25 mouse cellular contexts compared by ENCODE assay signal in the genomic region with DNA sequence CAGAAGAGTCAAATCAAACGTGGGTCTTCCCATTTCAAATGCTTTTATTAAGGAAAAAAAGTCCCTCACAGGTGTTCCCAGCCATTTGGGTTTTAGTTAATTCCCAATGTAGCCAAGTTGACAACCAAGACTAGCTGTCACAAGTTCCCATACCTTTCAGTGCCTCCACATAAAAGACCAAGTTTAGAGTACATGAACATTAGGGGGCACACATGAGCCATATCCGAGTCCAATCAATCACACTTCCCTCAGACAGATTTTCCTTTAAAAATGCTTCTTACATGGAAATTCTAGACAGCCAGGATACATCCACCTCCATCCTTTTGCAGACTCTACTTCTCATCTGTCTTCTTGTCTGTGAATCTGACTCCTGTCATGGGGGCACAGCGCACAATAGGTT.
DNase-seq lines count a peak whose midpoint lies in the region; ATAC-seq and TF ChIP-seq lines count a peak whose summit lies in the region.
"Had no signal": no experiment of that assay in that cellular context is flagged by ENCODE, and none has a peak within 500 bp of the region (broad histone marks: within the 10 kb centered on the region; RNA-seq: fewer than 3 reads in every experiment).

No protein-coding gene starts in this region.

- H3K27ac ChIP-seq in hindbrain, postnatal 0 days, result no peak overlapping the region
- no peak overlapping the region for H3K27ac ChIP-seq in hindbrain, embryonic 16.5 days (ENCODE audit: low read depth, low read length)
- no peak overlapping the region for H3K27ac ChIP-seq in stomach, postnatal 0 days (replicated peaks)
- H3K27ac ChIP-seq: embryonic facial prominence, embryonic 10.5 days; heart, embryonic 13.5 days; liver, embryonic 13.5 days; lung, embryonic 15.5 days; macrophage; midbrain, embryonic 12.5 days; stomach, embryonic 15.5 days had no signal

- H3K36me3 ChIP-seq in hindbrain, postnatal 0 days (ENCODE audit: insufficient read depth, low read length), result no peaks in the 10 kb centered on the region
- H3K36me3 ChIP-seq in hindbrain, embryonic 16.5 days (ENCODE audit: control insufficient read depth, insufficient read depth, low read length), result no peaks in the 10 kb centered on the region
- H3K36me3 ChIP-seq in megakaryocyte, embryonic 14.5 days (replicated peaks; ENCODE audit: low read length), result no peaks in the 10 kb centered on the region
- H3K36me3 ChIP-seq in stomach, postnatal 0 days (ENCODE audit: control insufficient read depth, insufficient read depth, low read length), result no peaks in the 10 kb centered on the region
- H3K36me3 ChIP-seq: embryonic facial prominence, embryonic 10.5 days; G1E; heart, embryonic 13.5 days; liver, embryonic 13.5 days; lung, embryonic 15.5 days; midbrain, embryonic 12.5 days; stomach, embryonic 15.5 days had no signal

- no peaks in the 10 kb centered on the region for H3K4me1 ChIP-seq in hindbrain, postnatal 0 days (ENCODE audit: insufficient read depth, low read length)
- peaks cover 3% of the 10 kb centered on the region for H3K4me1 ChIP-seq in hindbrain, embryonic 16.5 days (ENCODE audit: control insufficient read depth, insufficient read depth, low read depth, low read length)
- H3K4me1 ChIP-seq in megakaryocyte, embryonic 14.5 days, result peaks cover 4% of the 10 kb centered on the region; the same call in 1 of the 2 replicates
- H3K4me1 ChIP-seq in stomach, postnatal 0 days (replicated peaks; ENCODE audit: control insufficient read depth, insufficient read depth), result no peaks in the 10 kb centered on the region
- H3K4me1 ChIP-seq: stomach, embryonic 15.5 days had no signal

- H3K27me3 ChIP-seq in hindbrain, postnatal 0 days (ENCODE audit: insufficient read depth, low read length), result no peaks in the 10 kb centered on the region
- H3K27me3 ChIP-seq in hindbrain, embryonic 16.5 days (replicated peaks; ENCODE audit: control insufficient read depth, insufficient read depth, low read length), result no peaks in the 10 kb centered on the region
- H3K27me3 ChIP-seq in megakaryocyte, embryonic 14.5 days (replicated peaks), result peaks cover 3% of the 10 kb centered on the region
- H3K27me3 ChIP-seq in stomach, postnatal 0 days (ENCODE audit: control insufficient read depth, insufficient read depth, low read length), result no peaks in the 10 kb centered on the region
- H3K27me3 ChIP-seq: liver, embryonic 13.5 days; lung, embryonic 15.5 days; stomach, embryonic 15.5 days had no signal

- no peaks in the 10 kb centered on the region for H3K9me3 ChIP-seq in hindbrain, postnatal 0 days (ENCODE audit: low read length)
- H3K9me3 ChIP-seq in hindbrain, embryonic 16.5 days (ENCODE audit: control insufficient read depth, low read length), result no peaks in the 10 kb centered on the region
- H3K9me3 ChIP-seq in megakaryocyte, embryonic 14.5 days, result no peaks in the 10 kb centered on the region
- H3K9me3 ChIP-seq in stomach, postnatal 0 days (ENCODE audit: control insufficient read depth, low read length), result no peaks in the 10 kb centered on the region
- H3K9me3 ChIP-seq: embryonic facial prominence, embryonic 10.5 days; heart, embryonic 13.5 days; liver, embryonic 13.5 days; lung, embryonic 15.5 days; midbrain, embryonic 12.5 days; stomach, embryonic 15.5 days had no signal

- TF ChIP-seq EP300 in stomach, postnatal 0 days (optimal IDR thresholded peaks at IDR 0.05), result no peak

- H3K4me3 ChIP-seq in hindbrain, postnatal 0 days (ENCODE audit: low read length), result no peak overlapping the region
- no peak overlapping the region for H3K4me3 ChIP-seq in hindbrain, embryonic 16.5 days (ENCODE audit: low read length)
- peak overlapping the region; percentile 24 for H3K4me3 ChIP-seq in megakaryocyte, embryonic 14.5 days (replicated peaks)
- no peak overlapping the region for H3K4me3 ChIP-seq in stomach, postnatal 0 days (ENCODE audit: low read depth, low read length)
- H3K4me3 ChIP-seq: embryonic facial prominence, embryonic 10.5 days; heart, embryonic 13.5 days; liver, embryonic 13.5 days; midbrain, embryonic 12.5 days; stomach, embryonic 15.5 days had no signal

- no peak for DNase-seq in hindbrain, postnatal 0 days (ENCODE audit: low spot score)
- peak; percentile 11 for DNase-seq in ES-CJ7 (ENCODE audit: low read depth, low spot score)
- no peak for DNase-seq in stomach, postnatal 0 days (ENCODE audit: low spot score)
- no peak for DNase-seq in spleen, adult 18-20 months
- DNase-seq: adrenal gland, postnatal 14 days; cerebellum, adult 8-10 months; gastrocnemius, postnatal 14 days; heart, adult 18-20 months; heart, postnatal 14 days; kidney, adult 9 months; kidney, postnatal 14 days; liver, embryonic 13.5 days; right cerebral cortex, postnatal 25 days; thymus, adult 18-20 months; thymus, postnatal 36 days had no signal

- no peak overlapping the region for H3K9ac ChIP-seq in hindbrain, postnatal 0 days (replicated peaks; ENCODE audit: low read length)
- no peak overlapping the region for H3K9ac ChIP-seq in hindbrain, embryonic 16.5 days (ENCODE audit: low read depth, low read length)
- H3K9ac ChIP-seq in stomach, postnatal 0 days (ENCODE audit: low read length), result no peak overlapping the region
- H3K9ac ChIP-seq: heart, embryonic 13.5 days; liver, embryonic 13.5 days; lung, embryonic 15.5 days; midbrain, embryonic 12.5 days; stomach, embryonic 15.5 days had no signal

- no peak for ATAC-seq in hindbrain, postnatal 0 days
- ATAC-seq in hindbrain, embryonic 16.5 days, result no peak
- no peak for ATAC-seq in megakaryocyte, adult 5-6 weeks (ENCODE audit: poor library complexity, severe bottlenecking)
- no peak for ATAC-seq in stomach, postnatal 0 days (ENCODE audit: low FRiP score, low TSS enrichment)

- no peak overlapping the region for H3K4me2 ChIP-seq in hindbrain, postnatal 0 days (ENCODE audit: low read depth, low read length)
- H3K4me2 ChIP-seq in hindbrain, embryonic 16.5 days (ENCODE audit: low read length), result no peak overlapping the region
- H3K4me2 ChIP-seq in stomach, postnatal 0 days (replicated peaks; ENCODE audit: low read depth), result no peak overlapping the region
- H3K4me2 ChIP-seq: heart, embryonic 13.5 days; liver, embryonic 13.5 days; lung, embryonic 15.5 days; midbrain, embryonic 12.5 days; stomach, embryonic 15.5 days had no signal

- 48% methylated on average over 3 of the region's 3 CpGs for WGBS in hindbrain, postnatal 0 days
- WGBS in hindbrain, embryonic 16.5 days, result 55% methylated on average over 3 of the region's 3 CpGs
- WGBS in stomach, postnatal 0 days, result 46% methylated on average over 3 of the region's 3 CpGs

- TF ChIP-seq CTCF in hindbrain, postnatal 0 days (IDR thresholded peaks at IDR 0.05; ENCODE audit: low read depth), result peak; percentile 26; the same call in 1 of the 2 replicates
- peak; percentile 21; the same call in 1 of the 2 replicates for TF ChIP-seq CTCF in stomach, postnatal 0 days (IDR thresholded peaks at IDR 0.05; ENCODE audit: low read depth)
